Mouse (Mus musculus) kidney, adult 2 months (tissue): Measurements from ENCODE around the gene Arl15.

Source experiments
- CTCF ChIP-seq: fragments of 200-500 bp; conservative IDR thresholded peaks from 2 replicates; pipeline ENCODE4 v1.5.1; 2011; ENCODE audit warnings: low read depth, mild to moderate bottlenecking, control low read depth, low read length, moderate library complexity, mixed read lengths; ENCODE audit not compliant: insufficient read depth, insufficient read length
- POLR2A ChIP-seq: fragments of 200-500 bp; IDR thresholded peaks from one replicate; pipeline ENCODE4 v1.6.1; 2011; ENCODE audit warnings: low read depth, low read length, control low read depth

DNA sequence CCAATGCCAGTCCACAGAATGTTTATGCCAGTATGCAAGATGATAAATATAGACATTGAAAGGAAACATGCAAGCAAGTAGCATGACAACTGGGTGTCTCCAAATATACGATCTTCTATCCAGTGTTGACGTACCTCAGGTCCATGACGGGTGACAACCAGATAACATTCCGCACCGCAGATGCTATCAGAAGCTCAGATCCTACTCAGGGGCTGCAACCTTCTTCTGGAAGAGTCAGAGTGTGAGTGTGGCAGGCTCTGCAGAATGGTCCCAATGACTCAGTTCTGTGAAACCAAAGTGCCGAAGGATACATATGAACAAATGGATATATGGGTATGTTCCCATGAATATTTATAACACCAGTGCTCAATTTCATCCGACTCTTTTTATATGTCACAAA is 313.2 kb downstream of the Arl15 start:
- TF ChIP-seq POLR2A (no peak), CTCF (no peak)
